In genomic region chr11:104441475-104442332, GRCm38 (mm10) we compare ENCODE assay signal across 8 mouse cellular contexts. TPM values are rescaled to one million over a fixed set of nuclear protein-coding genes. Genes with fewer than 3 reads are reported as not detected.
A peak's percentile ranks its signal among the peaks of the same experiment; 100 is the strongest.
DNase-seq lines count a peak whose midpoint lies in the region; ATAC-seq lines count a peak whose summit lies in the region.

No protein-coding gene starts in this region.

- intact Hi-C loops in gastrocnemius, postnatal 36 days (cut with DNase I), result loop anchor here (2.0 to 5.0 kb wide), 2 partner anchors 17 to 39 kb away; no protein-coding TSS in a partner anchor
- intact Hi-C loops in left cerebral cortex, postnatal 25 days (cut with DNase I), result loop anchor here (2.0 to 5.0 kb wide), 2 partner anchors 95 to 209 kb away; partner anchors contain the start of gene Mapt

- DNase-seq in adrenal gland, adult 2 months, result peak; percentile 87
- DNase-seq in embryo, embryonic 11.5 days (ENCODE audit: low read depth, low spot score), result peak; percentile 74
- peak; percentile 62 to 74 for DNase-seq in gastrocnemius, postnatal 36 days
- DNase-seq in left cerebral cortex, postnatal 25 days (ENCODE audit: low spot score in 2 of 2), result peak; percentile 77
- DNase-seq in midbrain, embryonic 10.5 days (ENCODE audit: low spot score), result peak; percentile 85
- peak; percentile 52 to 60 for DNase-seq in right cerebral cortex, postnatal 36 days (ENCODE audit: low spot score in 2 of 2)
- DNase-seq in urinary bladder, postnatal 4 days (ENCODE audit: low spot score in 2 of 2), result peak; percentile 70 to 85

- 0 out of 2 replicates have a peak overlapping the region, but pooled peaks have one; percentile 73 for H3K4me2 ChIP-seq in intestine, embryonic 16.5 days (ENCODE audit: low read depth, low read length)

- peak; percentile 55 for ATAC-seq in intestine, embryonic 16.5 days

- H3K4me3 ChIP-seq in intestine, embryonic 16.5 days (ENCODE audit: low read length), result peak overlapping the region; percentile 88
- peak overlapping the region; percentile 83 for H3K4me3 ChIP-seq in midbrain, embryonic 10.5 days

- no peaks in the 10 kb centered on the region for H3K27me3 ChIP-seq in intestine, embryonic 16.5 days (replicated peaks; ENCODE audit: control insufficient read depth, insufficient read depth, low read length)
- no peaks in the 10 kb centered on the region for H3K27me3 ChIP-seq in midbrain, embryonic 10.5 days (ENCODE audit: low read depth, poor library complexity, severe bottlenecking)

- no peaks in the 10 kb centered on the region for H3K9me3 ChIP-seq in intestine, embryonic 16.5 days (ENCODE audit: control insufficient read depth, low read length)
- H3K9me3 ChIP-seq in midbrain, embryonic 10.5 days (replicated peaks), result no peaks in the 10 kb centered on the region

- H3K27ac ChIP-seq in intestine, embryonic 16.5 days (ENCODE audit: low read length), result peak overlapping the region; percentile 100
- peak overlapping the region; percentile 100 for H3K27ac ChIP-seq in midbrain, embryonic 10.5 days (replicated peaks)

- H3K4me1 ChIP-seq in intestine, embryonic 16.5 days (ENCODE audit: control insufficient read depth, insufficient read depth, low read length), result peaks cover 4% of the 10 kb centered on the region
- H3K4me1 ChIP-seq in midbrain, embryonic 10.5 days, result peaks cover 27% of the 10 kb centered on the region

- under 1% methylated on average over 56 of the region's 92 CpGs for WGBS in intestine, embryonic 16.5 days
- WGBS in midbrain, embryonic 10.5 days, result under 1% methylated on average over 76 of the region's 92 CpGs

- H3K9ac ChIP-seq in intestine, embryonic 16.5 days (ENCODE audit: low read depth, low read length), result peak overlapping the region; percentile 99

- H3K36me3 ChIP-seq in intestine, embryonic 16.5 days (ENCODE audit: control insufficient read depth, insufficient read depth, low read length), result no peaks in the 10 kb centered on the region
- H3K36me3 ChIP-seq in midbrain, embryonic 10.5 days, result peaks cover 8% of the 10 kb centered on the region; the same call in 1 of the 2 replicates

RNA-seq across cellular contexts. Expression of gene Kansl1, which starts 27.0 kb away (rescaled TPM):
- 10 to 100 TPM; 45.1 to 53.3 TPM for total RNA-seq in adrenal gland, adult 2 months (2021)
- polyA plus RNA-seq in adrenal gland, adult 2 months (2012; rRNA removed), result 128 and 133 TPM in 2 replicates
- 10 to 100 TPM; 18.2 to 21.4 TPM for total RNA-seq in gastrocnemius, postnatal 36 days (2021)
- 13.7 and 14.4 TPM in 2 replicates for polyA plus RNA-seq in intestine, embryonic 16.5 days (2015; fragmentation: Nextera tagmentation; extraction: Ambion mirVana)
- 10 to 100 TPM; 71.0 to 75.6 TPM for total RNA-seq in left cerebral cortex, postnatal 25 days (2021)
- polyA plus RNA-seq in midbrain, embryonic 10.5 days (2016; fragmentation: Nextera tagmentation; extraction: Ambion mirVana), result 24.5 and 27.9 TPM in 2 replicates

Comparison
In these comparisons a context has a peak if more than half of its experiments do, and no peak if none do; other contexts are left out.
1. Peak in every context shown above with its lines: DNase-seq, ATAC-seq, H3K4me3 ChIP-seq and H3K27ac ChIP-seq.